Mouse (Mus musculus): Measurements from ENCODE around the gene Spry1.

- TF ChIP-seq POLR2A (IDR thresholded peaks at IDR 0.05; ENCODE audit: low read depth, low read length): no peak
- no peak for TF ChIP-seq CTCF (conservative IDR thresholded peaks at IDR 0.05; ENCODE audit: insufficient read depth, insufficient read length, low read depth, low read length)
Observed at GRCm38 (mm10) chr3:37632246-37632645, 7.5 kb upstream of the Spry1 start.
